Mouse (Mus musculus) embryonic facial prominence, embryonic 12.5 days (tissue): ENCODE results near the gene 4930539E08Rik. TPM values are rescaled to one million over a fixed set of nuclear protein-coding genes. Genes with fewer than 3 reads are reported as not detected.
A peak's percentile ranks its signal among the peaks of the same experiment; 100 is the strongest.

Experiments used
- ATAC-seq: fragments of 200-750 bp; cut with Nextera tagmentation; 2 replicates; pipeline ENCODE4 v1.8.0; 2017; ENCODE audit not compliant: insufficient number of reproducible peaks, insufficient read depth, low FRiP score, low TSS enrichment
- H3K27ac ChIP-seq: fragments of 300-500 bp; sonication (generic); 2 replicates; pipeline ENCODE4 v1.5.1; 2016; ENCODE audit warnings: mild to moderate bottlenecking
- H3K27me3 ChIP-seq: fragments of 300-500 bp; sonication (generic); 2 replicates; pipeline ENCODE4 v1.6.1; 2016; ENCODE audit warnings: mild to moderate bottlenecking, moderate library complexity
- H3K36me3 ChIP-seq: fragments of 300-500 bp; sonication (generic); 2 replicates; pipeline ENCODE4 v1.6.1; 2016; ENCODE audit warnings: mild to moderate bottlenecking
- H3K4me1 ChIP-seq: fragments of 300-500 bp; sonication (generic); 2 replicates; pipeline ENCODE4 v1.6.1; 2016
- H3K4me2 ChIP-seq: fragments of 300-500 bp; sonication (generic); replicated peaks from 2 replicates; pipeline ENCODE4 v1.6.1; 2016; ENCODE audit warnings: mild to moderate bottlenecking, moderate library complexity
- H3K4me3 ChIP-seq: fragments of 300-500 bp; sonication (generic); 2 replicates; pipeline ENCODE4 v1.5.1; 2016; ENCODE audit warnings: mild to moderate bottlenecking
- H3K9ac ChIP-seq: fragments of 300-500 bp; sonication (generic); 2 replicates; pipeline ENCODE4 v1.6.1; 2016; ENCODE audit warnings: mild to moderate bottlenecking, moderate library complexity
- H3K9me3 ChIP-seq: fragments of 300-500 bp; sonication (generic); 2 replicates; pipeline ENCODE4 v1.6.1; 2016; ENCODE audit warnings: mild to moderate bottlenecking, moderate library complexity
- WGBS: fragments of 180-500 bp; shearing (Covaris S2); methylation state at CpG from one replicate; pipeline ENCODE4 v1.1.7; 2016; 5-methylcytosine and 5-hydroxymethylcytosine counted together
- polyA plus RNA-seq: library from polyadenylated mRNA; unstranded; fragments of >200 nt; fragmentation: Nextera tagmentation; extraction: Ambion mirVana; gene quantifications from 2 replicates; pipeline ENCODE4 v1.2.1, GENCODE M21; 2016

The 4930539E08Rik gene
- polyA plus RNA-seq, 1 experiment from 2014 or later = 0.15 TPM

- WGBS = 71% methylated on average over 5 of the region's 5 CpGs
- no peaks in the 10 kb centered on the region; the same call in 1 of the 2 replicates for H3K4me1 ChIP-seq
- H3K9ac ChIP-seq = no peak overlapping the region
- H3K27me3 ChIP-seq = no peaks in the 10 kb centered on the region
- no peak overlapping the region for H3K27ac ChIP-seq
- H3K9me3 ChIP-seq = no peaks in the 10 kb centered on the region
- no peak overlapping the region for H3K4me3 ChIP-seq
- no peak overlapping the region for H3K4me2 ChIP-seq
- H3K36me3 ChIP-seq = no peaks in the 10 kb centered on the region
- no peak for ATAC-seq
Observed at GRCm38 (mm10) chr17:28870435-28870834, 44.7 kb downstream of the 4930539E08Rik start.

GRCm38 (mm10) chr17:28869412-28870110 lies 45.6 kb downstream of the 4930539E08Rik start:
- no peak for ATAC-seq
- Histone ChIP-seq H3K9me3 (no peaks in the 10 kb centered on the region), H3K4me3 (no peak overlapping the region), H3K27me3 (no peaks in the 10 kb centered on the region), H3K4me1 (no peaks in the 10 kb centered on the region), H3K4me2 (no peak overlapping the region), H3K27ac (no peak overlapping the region), H3K9ac (no peak overlapping the region), H3K36me3 (no peaks in the 10 kb centered on the region)
- 67% methylated on average over 9 of the region's 9 CpGs for WGBS

GRCm38 (mm10) chr17:28867381-28867780 lies 47.7 kb downstream of the 4930539E08Rik start:
- no peaks in the 10 kb centered on the region for H3K9me3 ChIP-seq
- H3K9ac ChIP-seq = no peak overlapping the region
- no peaks in the 10 kb centered on the region for H3K36me3 ChIP-seq
- H3K27me3 ChIP-seq = no peaks in the 10 kb centered on the region
- no peak for ATAC-seq
- no peaks in the 10 kb centered on the region for H3K4me1 ChIP-seq
- H3K4me3 ChIP-seq = no peak overlapping the region
- H3K4me2 ChIP-seq = no peak overlapping the region
- no peak overlapping the region for H3K27ac ChIP-seq
- 91% methylated on average over 4 of the region's 4 CpGs for WGBS

GRCm38 (mm10) chr17:28866921-28867320 lies 48.2 kb downstream of the 4930539E08Rik start:
- no peak overlapping the region for H3K4me3 ChIP-seq
- no peak overlapping the region for H3K9ac ChIP-seq
- H3K36me3 ChIP-seq = no peaks in the 10 kb centered on the region
- no peak overlapping the region for H3K4me2 ChIP-seq
- no peaks in the 10 kb centered on the region for H3K4me1 ChIP-seq
- ATAC-seq = no peak
- H3K9me3 ChIP-seq = no peaks in the 10 kb centered on the region
- H3K27ac ChIP-seq = no peak overlapping the region
- no peaks in the 10 kb centered on the region for H3K27me3 ChIP-seq

- Histone ChIP-seq H3K27me3 (no peaks in the 10 kb centered on the region), H3K4me3 (no peak overlapping the region), H3K27ac (no peak overlapping the region), H3K9me3 (no peaks in the 10 kb centered on the region), H3K36me3 (no peaks in the 10 kb centered on the region), H3K9ac (no peak overlapping the region), H3K4me1 (no peaks in the 10 kb centered on the region), H3K4me2 (no peak overlapping the region)
- WGBS = 67% methylated on average over 6 of the region's 6 CpGs
- ATAC-seq = no peak
Observed at GRCm38 (mm10) chr17:28864464-28864863, 50.7 kb downstream of the 4930539E08Rik start.

GRCm38 (mm10) chr17:28863926-28864325 lies 51.2 kb downstream of the 4930539E08Rik start:
- H3K9me3 ChIP-seq = no peaks in the 10 kb centered on the region
- no peak for ATAC-seq
- H3K27me3 ChIP-seq = no peaks in the 10 kb centered on the region
- no peaks in the 10 kb centered on the region for H3K4me1 ChIP-seq
- no peak overlapping the region for H3K9ac ChIP-seq
- no peak overlapping the region for H3K4me3 ChIP-seq
- 72% methylated on average over 7 of the region's 7 CpGs for WGBS
- no peak overlapping the region for H3K4me2 ChIP-seq
- H3K36me3 ChIP-seq = no peaks in the 10 kb centered on the region
- H3K27ac ChIP-seq = no peak overlapping the region

GRCm38 (mm10) chr17:28858205-28858604 lies 56.9 kb downstream of the 4930539E08Rik start, which contains the start of gene Pnpla1:
Gene Pnpla1 (plus strand): TSS chr17:28858411.
- ATAC-seq = 0 out of 2 replicates have a peak, but pooled peaks have one; percentile 41
- H3K27me3 ChIP-seq = no peaks in the 10 kb centered on the region
- WGBS = 29% methylated on average over 12 of the region's 12 CpGs
- no peaks in the 10 kb centered on the region for H3K4me1 ChIP-seq
- peaks cover 11% of the 10 kb centered on the region for H3K9me3 ChIP-seq
- no peaks in the 10 kb centered on the region for H3K36me3 ChIP-seq
- no peak within 1 kb of the TSS for H3K4me3 ChIP-seq
- H3K4me2 ChIP-seq = no peak within 1 kb of the TSS
- no peak within 1 kb of the TSS for H3K27ac ChIP-seq
- H3K9ac ChIP-seq = no peak within 1 kb of the TSS

- no peak overlapping the region for H3K9ac ChIP-seq
- no peaks in the 10 kb centered on the region for H3K27me3 ChIP-seq
- H3K36me3 ChIP-seq = no peaks in the 10 kb centered on the region
- no peak overlapping the region for H3K4me3 ChIP-seq
- 44% methylated on average over 3 of the region's 3 CpGs for WGBS
- H3K4me2 ChIP-seq = no peak overlapping the region
- no peaks in the 10 kb centered on the region for H3K4me1 ChIP-seq
- peaks cover 11% of the 10 kb centered on the region for H3K9me3 ChIP-seq
- H3K27ac ChIP-seq = no peak overlapping the region
- no peak for ATAC-seq
Observed at GRCm38 (mm10) chr17:28856030-28856429, 59.1 kb downstream of the 4930539E08Rik start.

GRCm38 (mm10) chr17:28855166-28855885 lies 59.8 kb downstream of the 4930539E08Rik start:
- H3K4me2 ChIP-seq = no peak overlapping the region
- H3K27ac ChIP-seq = no peak overlapping the region
- H3K36me3 ChIP-seq = no peaks in the 10 kb centered on the region
- H3K27me3 ChIP-seq = no peaks in the 10 kb centered on the region
- H3K4me3 ChIP-seq = no peak overlapping the region
- peaks cover 11% of the 10 kb centered on the region for H3K9me3 ChIP-seq
- WGBS = 78% methylated on average over 9 of the region's 9 CpGs
- no peaks in the 10 kb centered on the region for H3K4me1 ChIP-seq
- H3K9ac ChIP-seq = no peak overlapping the region
- ATAC-seq = no peak

GRCm38 (mm10) chr17:28854377-28854776 lies 60.7 kb downstream of the 4930539E08Rik start:
- ATAC-seq = no peak
- no peak overlapping the region for H3K4me3 ChIP-seq
- no peak overlapping the region for H3K4me2 ChIP-seq
- H3K27ac ChIP-seq = no peak overlapping the region
- peaks cover 11% of the 10 kb centered on the region for H3K9me3 ChIP-seq
- no peaks in the 10 kb centered on the region for H3K36me3 ChIP-seq
- no peaks in the 10 kb centered on the region for H3K27me3 ChIP-seq
- H3K4me1 ChIP-seq = no peaks in the 10 kb centered on the region
- WGBS = 79% methylated on average over 7 of the region's 7 CpGs
- H3K9ac ChIP-seq = no peak overlapping the region

- 97% methylated on average over 5 of the region's 5 CpGs for WGBS
- ATAC-seq = no peak
- no peak overlapping the region for H3K9ac ChIP-seq
- no peak overlapping the region for H3K4me3 ChIP-seq
- H3K36me3 ChIP-seq = no peaks in the 10 kb centered on the region
- no peaks in the 10 kb centered on the region for H3K9me3 ChIP-seq
- H3K4me1 ChIP-seq = no peaks in the 10 kb centered on the region
- H3K4me2 ChIP-seq = no peak overlapping the region
- H3K27ac ChIP-seq = no peak overlapping the region
- H3K27me3 ChIP-seq = no peaks in the 10 kb centered on the region
Observed at GRCm38 (mm10) chr17:28850511-28850910, 64.6 kb downstream of the 4930539E08Rik start.

GRCm38 (mm10) chr17:28846974-28847617 lies 68.0 kb downstream of the 4930539E08Rik start:
- Histone ChIP-seq H3K27ac (no peak overlapping the region), H3K27me3 (no peaks in the 10 kb centered on the region), H3K4me2 (no peak overlapping the region), H3K4me1 (no peaks in the 10 kb centered on the region), H3K4me3 (no peak overlapping the region), H3K9ac (no peak overlapping the region), H3K36me3 (no peaks in the 10 kb centered on the region), H3K9me3 (no peaks in the 10 kb centered on the region)
- ATAC-seq = no peak
- 74% methylated on average over 11 of the region's 11 CpGs for WGBS
